ENCODE assay signal across 27 mouse cellular contexts in the genomic region with DNA sequence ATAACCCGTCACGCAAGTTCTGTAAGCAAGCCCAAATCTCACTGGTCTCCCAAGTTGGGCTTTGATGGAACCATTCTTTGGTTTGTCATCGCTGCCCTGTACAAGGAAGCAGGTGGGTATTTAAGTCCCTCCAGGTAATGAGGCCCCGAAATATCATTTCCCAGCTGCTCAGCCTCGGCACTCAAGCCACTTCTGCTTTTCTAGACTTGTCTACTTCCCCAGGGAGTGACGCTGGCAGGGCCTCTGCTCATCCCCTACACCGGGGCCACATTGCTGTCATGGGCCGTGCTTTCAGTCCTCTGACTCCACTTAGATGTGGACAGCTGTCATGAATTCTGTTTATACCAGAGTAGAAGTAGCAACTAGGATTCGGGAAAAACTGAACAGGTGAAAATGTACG. TPM values are rescaled to one million over a fixed set of nuclear protein-coding genes. Genes with fewer than 3 reads are reported as not detected.
A peak's percentile ranks its signal among the peaks of the same experiment; 100 is the strongest.
DNase-seq lines count a peak whose midpoint lies in the region; ATAC-seq and TF ChIP-seq lines count a peak whose summit lies in the region.
"Had no signal": no experiment of that assay in that cellular context is flagged by ENCODE, and none has a peak within 500 bp of the region (broad histone marks: within the 10 kb centered on the region; RNA-seq: fewer than 3 reads in every experiment).

No protein-coding gene starts in this region.

- H3K27me3 ChIP-seq in liver, postnatal 0 days (ENCODE audit: insufficient read depth, low read length), result no peaks in the 10 kb centered on the region
- H3K27me3 ChIP-seq in liver, embryonic 11.5 days (replicated peaks; ENCODE audit: control insufficient read depth, insufficient read depth, low read length), result no peaks in the 10 kb centered on the region
- no peaks in the 10 kb centered on the region for H3K27me3 ChIP-seq in intestine, embryonic 16.5 days (replicated peaks; ENCODE audit: control insufficient read depth, insufficient read depth, low read length)
- H3K27me3 ChIP-seq: forebrain, embryonic 15.5 days; intestine, embryonic 15.5 days; kidney, embryonic 15.5 days; limb, embryonic 13.5 days; liver, embryonic 13.5 days had no signal

- TF ChIP-seq CTCF in liver, postnatal 0 days (IDR thresholded peaks at IDR 0.05; ENCODE audit: low read depth), result no peak

- H3K9me3 ChIP-seq in liver, postnatal 0 days (ENCODE audit: low read length), result no peaks in the 10 kb centered on the region
- no peaks in the 10 kb centered on the region for H3K9me3 ChIP-seq in liver, embryonic 11.5 days (ENCODE audit: control insufficient read depth, low read length)
- no peaks in the 10 kb centered on the region for H3K9me3 ChIP-seq in intestine, embryonic 16.5 days (ENCODE audit: control insufficient read depth, low read length)
- H3K9me3 ChIP-seq: embryonic facial prominence, embryonic 10.5 days; forebrain, embryonic 15.5 days; heart, embryonic 10.5 days; hindbrain, embryonic 10.5 days; intestine, embryonic 15.5 days; kidney, embryonic 15.5 days; limb, embryonic 13.5 days; liver, embryonic 13.5 days; midbrain, embryonic 10.5 days had no signal

- H3K4me1 ChIP-seq in liver, postnatal 0 days (ENCODE audit: insufficient read depth), result 0 out of 2 replicates have a peak, but pooled peaks cover 5% of the 10 kb centered on the region
- no peaks in the 10 kb centered on the region for H3K4me1 ChIP-seq in liver, embryonic 11.5 days (replicated peaks; ENCODE audit: control insufficient read depth, insufficient read depth, low read length)
- peaks cover 3% of the 10 kb centered on the region for H3K4me1 ChIP-seq in intestine, embryonic 16.5 days (ENCODE audit: control insufficient read depth, insufficient read depth, low read length)

- H3K4me3 ChIP-seq in liver, postnatal 0 days (ENCODE audit: low read depth, low read length), result no peak overlapping the region
- H3K4me3 ChIP-seq in liver, embryonic 11.5 days (ENCODE audit: low read depth, low read length), result no peak overlapping the region
- H3K4me3 ChIP-seq in intestine, embryonic 16.5 days (ENCODE audit: low read length), result no peak overlapping the region
- H3K4me3 ChIP-seq: embryonic facial prominence, embryonic 10.5 days; forebrain, embryonic 15.5 days; heart, embryonic 10.5 days; hindbrain, embryonic 10.5 days; intestine, embryonic 15.5 days; kidney, embryonic 15.5 days; limb, embryonic 13.5 days; liver, embryonic 13.5 days; midbrain, embryonic 10.5 days had no signal

- no peaks in the 10 kb centered on the region for H3K36me3 ChIP-seq in liver, postnatal 0 days (replicated peaks; ENCODE audit: insufficient read depth, low read length)
- no peaks in the 10 kb centered on the region for H3K36me3 ChIP-seq in liver, embryonic 11.5 days (ENCODE audit: control insufficient read depth, insufficient read depth, low read length)
- no peaks in the 10 kb centered on the region for H3K36me3 ChIP-seq in intestine, embryonic 16.5 days (ENCODE audit: control insufficient read depth, insufficient read depth, low read length)
- H3K36me3 ChIP-seq: embryonic facial prominence, embryonic 10.5 days; forebrain, embryonic 15.5 days; heart, embryonic 10.5 days; hindbrain, embryonic 10.5 days; intestine, embryonic 15.5 days; kidney, embryonic 15.5 days; limb, embryonic 13.5 days; liver, embryonic 13.5 days; midbrain, embryonic 10.5 days had no signal

- TF ChIP-seq EP300 in liver, postnatal 0 days (IDR thresholded peaks at IDR 0.05; ENCODE audit: low read depth), result no peak

- peak; percentile 47 for DNase-seq in liver, postnatal 0 days
- DNase-seq in liver, embryonic 11.5 days (ENCODE audit: low spot score), result no peak
- DNase-seq in MEL-GATA-1-ER (ENCODE audit: extremely low read depth, low read depth), result peak; percentile 67
- DNase-seq in spleen, postnatal 4 days (ENCODE audit: low spot score in 2 of 2), result peak; percentile 55 to 75
- no peak for DNase-seq in gastrocnemius, adult 18-20 months (ENCODE audit: low spot score)
- no peak for DNase-seq in kidney, adult 8-10 months
- DNase-seq: adrenal gland, postnatal 25 days; cerebellum, adult 9-10 months; gastrocnemius, postnatal 36 days; kidney, postnatal 4 days; layer of hippocampus, adult 9-11 months; liver, embryonic 13.5 days; lung, embryonic 14.5 days; lung, postnatal 4 days; thymus, postnatal 25 days had no signal

- no peak overlapping the region for H3K27ac ChIP-seq in liver, postnatal 0 days (ENCODE audit: low read depth)
- H3K27ac ChIP-seq in liver, embryonic 11.5 days (ENCODE audit: low read depth, low read length), result no peak overlapping the region
- H3K27ac ChIP-seq in intestine, embryonic 16.5 days (ENCODE audit: low read length), result no peak overlapping the region
- H3K27ac ChIP-seq: embryonic facial prominence, embryonic 10.5 days; forebrain, embryonic 15.5 days; heart, embryonic 10.5 days; hindbrain, embryonic 10.5 days; intestine, embryonic 15.5 days; kidney, embryonic 15.5 days; limb, embryonic 13.5 days; liver, embryonic 13.5 days; midbrain, embryonic 10.5 days had no signal

- no peak overlapping the region for H3K9ac ChIP-seq in liver, postnatal 0 days (replicated peaks)
- no peak overlapping the region for H3K9ac ChIP-seq in liver, embryonic 11.5 days (ENCODE audit: low read depth, low read length)
- no peak overlapping the region for H3K9ac ChIP-seq in intestine, embryonic 16.5 days (ENCODE audit: low read depth, low read length)
- H3K9ac ChIP-seq: forebrain, embryonic 15.5 days; intestine, embryonic 15.5 days; kidney, embryonic 15.5 days; limb, embryonic 13.5 days; liver, embryonic 13.5 days; lung, embryonic 14.5 days had no signal

- no peak for ATAC-seq in liver, postnatal 0 days
- no peak for ATAC-seq in liver, embryonic 11.5 days (replicated peaks; ENCODE audit: low FRiP score)
- ATAC-seq in megakaryocyte progenitor cell, adult 5-6 weeks (replicated peaks; ENCODE audit: poor library complexity), result peak; percentile 59
- no peak for ATAC-seq in intestine, embryonic 16.5 days
- ATAC-seq: forebrain, embryonic 15.5 days; hindbrain, embryonic 16.5 days; intestine, embryonic 15.5 days had no signal

- no peak overlapping the region for H3K4me2 ChIP-seq in liver, postnatal 0 days (ENCODE audit: low read depth, low read length)
- no peak overlapping the region for H3K4me2 ChIP-seq in liver, embryonic 11.5 days
- no peak overlapping the region for H3K4me2 ChIP-seq in intestine, embryonic 16.5 days (ENCODE audit: low read depth, low read length)
- H3K4me2 ChIP-seq: forebrain, embryonic 15.5 days; intestine, embryonic 15.5 days; kidney, embryonic 15.5 days; limb, embryonic 13.5 days; liver, embryonic 13.5 days; lung, embryonic 14.5 days had no signal

- 46% methylated on average over 10 of the region's 10 CpGs for WGBS in liver, postnatal 0 days (ENCODE audit: insufficient replicate concordance)
- 62% methylated on average over 10 of the region's 10 CpGs for WGBS in liver, embryonic 11.5 days
- WGBS in intestine, embryonic 16.5 days, result 79% methylated on average over 10 of the region's 10 CpGs

RNA-seq across cellular contexts. Expression of a gene that starts 11.0 kb away (rescaled TPM):
- 2.6 and 2.9 TPM in 2 replicates for polyA plus RNA-seq in liver, postnatal 0 days (2015; fragmentation: Nextera tagmentation; extraction: Ambion mirVana)
- polyA plus RNA-seq in liver, embryonic 11.5 days (2014; fragmentation: Nextera tagmentation; extraction: Ambion mirVana), result 0.10 and 0.67 TPM in 2 replicates
- total RNA-seq in megakaryocyte progenitor cell, adult 5-6 weeks (2015), result 6.2 and 7.0 TPM in 2 replicates
- 8.5 and 9.5 TPM in 2 replicates for total RNA-seq in megakaryocyte progenitor cell, adult 5-6 weeks (2017)
- total RNA-seq in gastrocnemius, adult 18-20 months (2021), result not detected
- 0.13 and 0.43 TPM in 2 replicates for polyA plus RNA-seq in intestine, embryonic 16.5 days (2015; fragmentation: Nextera tagmentation; extraction: Ambion mirVana)
- total RNA-seq: gastrocnemius, postnatal 36 days had no signal
- polyA plus RNA-seq: heart, embryonic 16.5 days had no signal

RNA-seq across cellular contexts. Expression of a gene that starts 11.6 kb away (rescaled TPM):
- 10.4 and 11.3 TPM in 2 replicates for polyA plus RNA-seq in liver, postnatal 0 days (2015; fragmentation: Nextera tagmentation; extraction: Ambion mirVana)
- polyA plus RNA-seq in liver, embryonic 11.5 days (2014; fragmentation: Nextera tagmentation; extraction: Ambion mirVana), result 17.6 and 20.1 TPM in 2 replicates
- 18.2 and 30.1 TPM in 2 replicates for total RNA-seq in megakaryocyte progenitor cell, adult 5-6 weeks (2015)
- total RNA-seq in megakaryocyte progenitor cell, adult 5-6 weeks (2017), result 35.4 and 90.9 TPM in 2 replicates
- total RNA-seq in gastrocnemius, adult 18-20 months (2021), result 10 to 100 TPM; 19.2 to 22.4 TPM
- polyA plus RNA-seq in intestine, embryonic 16.5 days (2015; fragmentation: Nextera tagmentation; extraction: Ambion mirVana), result 15.2 and 19.7 TPM in 2 replicates

Comparison
In these comparisons a context has a peak if more than half of its experiments do, and no peak if none do; other contexts are left out.
1. DNase-seq: peak in liver, postnatal 0 days (single experiment), MEL-GATA-1-ER (single experiment) and spleen, postnatal 4 days (2 of 2); none in liver, embryonic 11.5 days (single experiment), gastrocnemius, adult 18-20 months (single experiment) and kidney, adult 8-10 months (0 of 2).